Mouse (Mus musculus): ENCODE measurements around the gene Egfl8. TPM values are rescaled to one million over a fixed set of nuclear protein-coding genes. Genes with fewer than 3 reads are reported as not detected.

Egfl8 gene
- polyA plus RNA-seq, 1 experiment = 3.9 TPM

DNA sequence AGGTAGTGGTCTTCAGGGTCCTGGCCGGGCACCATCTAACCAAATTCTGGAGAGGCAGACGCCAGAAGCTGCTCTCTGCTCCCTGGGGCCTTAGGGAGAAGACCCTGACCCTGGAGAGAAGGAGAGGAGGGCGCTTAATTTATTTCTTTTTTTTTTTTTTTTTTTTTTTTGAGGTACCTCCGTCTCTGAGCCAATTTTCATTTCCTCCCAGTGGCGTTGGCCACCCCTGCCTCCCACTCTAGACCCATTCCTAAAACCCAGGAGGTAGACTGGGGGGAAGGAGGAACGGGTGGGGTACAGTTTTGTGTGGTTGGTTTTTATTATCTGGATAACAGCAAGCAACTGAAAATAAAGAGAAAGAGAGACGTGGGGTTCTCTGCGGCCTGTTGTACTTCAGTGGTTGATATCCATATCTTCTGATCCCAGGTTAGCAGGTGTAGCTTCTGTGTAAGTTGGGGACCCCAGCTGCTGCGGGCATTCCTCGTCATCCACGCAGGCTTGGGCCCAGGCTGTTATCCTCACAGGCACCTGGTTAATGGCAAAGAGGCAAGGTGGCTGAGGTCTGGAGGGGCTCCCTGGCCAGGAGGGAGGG is 2.6 kb downstream of the Egfl8 start:
- Histone ChIP-seq H3K27ac (ENCODE audit: insufficient read depth, low read length) (no peak overlapping the region), H3K36me3 (ENCODE audit: control insufficient read depth, insufficient read depth, low read length) (peaks cover 19% of the 10 kb centered on the region), H3K4me3 (ENCODE audit: extremely low read depth, insufficient read depth, insufficient read length) (no peak overlapping the region), H3K4me1 (ENCODE audit: control insufficient read depth, insufficient read depth, insufficient read length) (peaks cover 8% of the 10 kb centered on the region; the same call in 1 of the 2 replicates), H3K27me3 (ENCODE audit: control insufficient read depth, insufficient read depth, low read length) (no peaks in the 10 kb centered on the region)
- 81% methylated on average over 11 of the region's 11 CpGs for WGBS
- no peak for DNase-seq (ENCODE audit: low read depth in 1 of 2, low spot score in 2 of 2)
- TF ChIP-seq CTCF (IDR thresholded peaks at IDR 0.05; ENCODE audit: extremely low read depth, insufficient read depth, insufficient read length, insufficient replicate concordance) = no peak
- no peak for TF ChIP-seq POLR2A (IDR thresholded peaks at IDR 0.05; ENCODE audit: low read depth, low read length)

DNA sequence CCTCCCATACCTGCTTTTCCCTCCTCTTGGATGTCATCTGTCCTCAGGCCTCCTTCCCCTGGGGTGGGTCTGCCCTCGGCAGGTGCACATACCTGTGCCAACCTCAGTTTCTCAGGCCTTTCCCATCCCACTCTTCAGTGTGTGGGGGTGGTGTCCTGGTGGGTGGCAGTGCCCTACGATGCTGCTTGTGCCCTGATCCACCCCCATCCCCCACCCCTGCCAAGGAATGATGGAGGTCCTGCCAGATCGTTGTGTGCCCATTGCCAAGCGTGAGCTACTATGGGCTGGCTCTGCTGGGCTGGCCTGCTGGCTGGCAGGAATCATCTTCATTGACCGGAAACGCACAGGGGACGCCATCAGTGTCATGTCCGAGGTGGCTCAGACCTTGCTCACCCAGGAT is 4.7 kb downstream of the Egfl8 start:
- peaks cover 19% of the 10 kb centered on the region for H3K36me3 ChIP-seq (ENCODE audit: control insufficient read depth, insufficient read depth, low read length)
- TF ChIP-seq POLR2A (IDR thresholded peaks at IDR 0.05; ENCODE audit: low read depth, low read length) (no peak), CTCF (IDR thresholded peaks at IDR 0.05; ENCODE audit: extremely low read depth, insufficient read depth, insufficient read length, insufficient replicate concordance) (no peak)
- DNase-seq (ENCODE audit: low read depth in 1 of 2, low spot score in 2 of 2) = no peak
- H3K4me1 ChIP-seq (ENCODE audit: control insufficient read depth, insufficient read depth, insufficient read length) = peaks cover 20% of the 10 kb centered on the region; the same call in 1 of the 2 replicates
- H3K27me3 ChIP-seq (ENCODE audit: control insufficient read depth, insufficient read depth, low read length) = no peaks in the 10 kb centered on the region
- no peak overlapping the region for H3K4me3 ChIP-seq (ENCODE audit: extremely low read depth, insufficient read depth, insufficient read length)
- 93% methylated on average over 8 of the region's 8 CpGs for WGBS
- H3K27ac ChIP-seq (ENCODE audit: insufficient read depth, low read length) = no peak overlapping the region

DNA sequence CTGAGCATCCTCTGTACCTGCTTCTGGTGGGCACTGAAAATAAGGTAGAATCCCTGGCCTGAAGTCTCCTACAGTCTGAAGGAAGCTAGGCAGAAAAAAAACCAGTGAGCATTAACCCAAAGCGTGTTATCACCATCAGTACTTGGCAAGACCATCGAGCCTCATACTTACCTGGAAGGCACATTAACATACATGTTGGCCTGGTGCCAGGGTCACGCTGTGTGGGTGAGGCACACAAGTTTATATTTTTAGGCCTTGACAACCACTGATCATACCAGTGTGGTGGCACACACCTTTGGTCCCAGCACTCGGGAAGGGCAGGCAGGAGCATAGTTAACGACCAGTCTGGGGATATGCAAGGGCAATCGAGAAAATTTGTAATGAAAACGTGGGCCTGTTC is 7.8 kb downstream of the Egfl8 start:
- Histone ChIP-seq H3K27ac (ENCODE audit: insufficient read depth, low read length) (no peak overlapping the region), H3K4me3 (ENCODE audit: extremely low read depth, insufficient read depth, insufficient read length) (no peak overlapping the region), H3K4me1 (ENCODE audit: control insufficient read depth, insufficient read depth, insufficient read length) (peaks cover 27% of the 10 kb centered on the region; the same call in 1 of the 2 replicates), H3K27me3 (ENCODE audit: control insufficient read depth, insufficient read depth, low read length) (no peaks in the 10 kb centered on the region), H3K36me3 (ENCODE audit: control insufficient read depth, insufficient read depth, low read length) (peaks cover 16% of the 10 kb centered on the region)
- no peak for DNase-seq (ENCODE audit: low read depth in 1 of 2, low spot score in 2 of 2)
- TF ChIP-seq POLR2A (IDR thresholded peaks at IDR 0.05; ENCODE audit: low read depth, low read length) (no peak), CTCF (IDR thresholded peaks at IDR 0.05; ENCODE audit: extremely low read depth, insufficient read depth, insufficient read length, insufficient replicate concordance) (no peak)
- 80% methylated on average over 7 of the region's 7 CpGs for WGBS

DNA sequence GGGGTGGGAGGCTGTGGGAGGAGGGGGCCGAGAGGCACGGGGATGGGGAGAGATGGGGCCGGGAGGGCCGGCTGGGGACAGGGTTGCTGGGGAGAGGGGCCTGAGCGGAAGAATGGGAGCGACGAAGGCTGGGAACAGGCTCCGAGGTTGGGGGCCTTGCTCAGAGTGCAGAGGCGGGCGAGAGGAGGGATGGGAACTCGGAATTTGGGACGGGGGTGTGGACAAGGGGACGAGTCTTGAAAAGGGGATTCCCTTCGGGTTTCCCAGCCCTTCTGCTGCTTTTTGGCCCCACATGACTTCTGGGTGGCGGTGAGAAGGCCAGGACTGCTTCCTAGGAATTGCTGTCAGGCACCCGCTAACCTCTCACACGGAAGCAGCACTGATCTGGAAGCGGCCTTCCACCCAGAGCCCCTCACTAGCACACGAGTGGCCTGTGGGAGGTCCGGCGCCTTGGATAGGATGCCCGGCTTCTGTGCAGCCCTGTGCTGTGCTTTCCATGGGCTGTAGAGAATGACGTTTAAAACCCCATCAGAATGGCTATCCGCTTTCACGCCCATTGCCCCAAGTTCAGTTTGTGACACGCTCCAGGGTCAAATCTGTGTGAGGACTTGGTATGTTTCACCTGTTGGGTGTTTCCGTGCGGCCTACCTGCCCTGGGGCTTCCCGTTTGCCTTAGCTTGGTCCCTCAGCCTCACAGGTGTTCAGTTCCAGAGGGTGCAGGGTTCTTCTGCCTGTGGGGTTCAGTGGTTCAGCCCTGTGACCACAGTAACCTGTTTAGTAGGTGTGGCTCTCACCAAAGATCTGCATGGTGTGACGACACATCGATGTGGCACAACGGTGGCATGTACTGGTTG is 9.4 kb downstream of the Egfl8 start:
- peaks cover 33% of the 10 kb centered on the region; the same call in 1 of the 2 replicates for H3K4me1 ChIP-seq (ENCODE audit: control insufficient read depth, insufficient read depth, insufficient read length)
- peaks cover 6% of the 10 kb centered on the region; the same call in 1 of the 2 replicates for H3K36me3 ChIP-seq (ENCODE audit: control insufficient read depth, insufficient read depth, low read length)
- H3K27me3 ChIP-seq (ENCODE audit: control insufficient read depth, insufficient read depth, low read length) = no peaks in the 10 kb centered on the region
- 13% methylated on average over 32 of the region's 32 CpGs for WGBS
- TF ChIP-seq POLR2A (IDR thresholded peaks at IDR 0.05; ENCODE audit: low read depth, low read length) (no peak), CTCF (IDR thresholded peaks at IDR 0.05; ENCODE audit: extremely low read depth, insufficient read depth, insufficient read length, insufficient replicate concordance) (no peak)
- DNase-seq (ENCODE audit: low read depth in 1 of 2, low spot score in 2 of 2) = no peak
- 0 out of 2 replicates have a peak overlapping the region, but pooled peaks have one; percentile 22 for H3K27ac ChIP-seq (ENCODE audit: insufficient read depth, low read length)
- peak overlapping the region; percentile 90 for H3K4me3 ChIP-seq (ENCODE audit: extremely low read depth, insufficient read depth, insufficient read length)

DNA sequence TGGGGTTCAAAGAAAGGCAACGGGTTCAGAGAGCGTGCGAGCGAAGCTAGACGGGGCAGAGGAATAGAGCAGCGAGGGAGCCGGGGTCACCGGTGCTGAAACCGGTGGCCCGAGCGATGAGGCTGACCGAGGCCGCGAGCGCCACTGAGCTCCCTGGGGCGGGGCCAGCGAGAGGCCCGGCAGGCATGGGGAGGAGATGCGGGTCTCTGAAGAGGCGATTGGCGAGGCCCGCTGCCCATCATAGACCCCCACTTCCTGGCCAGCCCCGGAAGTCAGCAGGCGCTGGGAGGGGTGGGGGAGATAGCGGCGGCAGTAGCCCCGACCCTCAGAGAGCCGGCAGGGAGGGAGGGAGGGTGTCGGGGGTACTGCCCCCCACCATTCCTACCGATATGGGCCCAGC is 10.2 kb downstream of the Egfl8 start:
- H3K36me3 ChIP-seq (ENCODE audit: control insufficient read depth, insufficient read depth, low read length) = peaks cover 7% of the 10 kb centered on the region
- DNase-seq (ENCODE audit: low read depth in 1 of 2, low spot score in 2 of 2) = peak; percentile 85 to 95
- H3K27me3 ChIP-seq (ENCODE audit: control insufficient read depth, insufficient read depth, low read length) = no peaks in the 10 kb centered on the region
- TF ChIP-seq POLR2A (IDR thresholded peaks at IDR 0.05; ENCODE audit: low read depth, low read length) = peak; percentile 45
- no peak for TF ChIP-seq CTCF (IDR thresholded peaks at IDR 0.05; ENCODE audit: extremely low read depth, insufficient read depth, insufficient read length, insufficient replicate concordance)
- H3K27ac ChIP-seq (ENCODE audit: insufficient read depth, low read length) = peak overlapping the region; percentile 91
- WGBS = under 1% methylated on average over 30 of the region's 30 CpGs
- peaks cover 33% of the 10 kb centered on the region; the same call in 1 of the 2 replicates for H3K4me1 ChIP-seq (ENCODE audit: control insufficient read depth, insufficient read depth, insufficient read length)
- H3K4me3 ChIP-seq (ENCODE audit: extremely low read depth, insufficient read depth, insufficient read length) = peak overlapping the region; percentile 90

DNA sequence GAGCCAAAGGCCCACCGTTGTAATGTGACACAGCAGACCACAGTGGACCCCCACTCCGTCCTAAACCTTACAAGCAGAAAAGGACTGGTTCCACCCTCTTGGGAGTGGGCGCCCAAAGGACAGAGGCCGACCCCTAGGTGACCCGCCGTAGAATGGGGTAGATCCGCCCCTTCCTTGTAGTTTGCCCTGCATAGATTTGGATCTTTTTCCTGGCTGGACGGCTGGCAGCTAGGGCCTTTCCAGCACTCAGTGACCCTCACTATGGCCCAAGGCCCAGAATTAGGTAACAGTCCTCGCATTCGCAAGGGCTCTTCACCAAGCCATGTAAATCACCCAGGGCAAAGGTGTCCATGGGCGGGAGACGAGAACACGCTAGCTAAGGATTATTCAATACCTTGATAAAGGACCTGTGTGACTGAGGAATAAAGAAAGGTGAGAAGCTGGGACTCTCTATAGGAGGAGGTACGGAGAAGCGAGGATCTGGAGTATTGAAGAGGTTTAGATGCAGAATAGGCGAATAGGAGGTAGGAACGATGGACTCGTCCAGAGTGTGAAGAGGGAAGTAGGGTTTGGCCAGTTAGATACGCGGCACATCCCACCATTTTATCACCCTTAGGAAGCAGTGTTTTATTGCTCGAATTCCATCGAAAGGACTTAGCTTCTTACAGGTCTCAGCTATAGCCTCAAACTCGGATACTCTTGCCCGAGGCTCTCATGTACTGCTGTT is 11.1 kb downstream of the Egfl8 start:
- WGBS = 22% methylated on average over 24 of the region's 24 CpGs
- Histone ChIP-seq H3K4me1 (ENCODE audit: control insufficient read depth, insufficient read depth, insufficient read length) (peaks cover 33% of the 10 kb centered on the region; the same call in 1 of the 2 replicates), H3K27me3 (ENCODE audit: control insufficient read depth, insufficient read depth, low read length) (no peaks in the 10 kb centered on the region), H3K4me3 (ENCODE audit: extremely low read depth, insufficient read depth, insufficient read length) (peak overlapping the region; percentile 90), H3K27ac (ENCODE audit: insufficient read depth, low read length) (peak overlapping the region; percentile 96), H3K36me3 (ENCODE audit: control insufficient read depth, insufficient read depth, low read length) (peaks cover 7% of the 10 kb centered on the region)
- TF ChIP-seq POLR2A (IDR thresholded peaks at IDR 0.05; ENCODE audit: low read depth, low read length) (no peak), CTCF (IDR thresholded peaks at IDR 0.05; ENCODE audit: extremely low read depth, insufficient read depth, insufficient read length, insufficient replicate concordance) (no peak)
- no peak for DNase-seq (ENCODE audit: low read depth in 1 of 2, low spot score in 2 of 2)

Measured in spleen, adult 2 months (tissue).